Mouse (Mus musculus) left cerebral cortex, adult 6 months (tissue): Measurements from ENCODE around the gene Cbx5. TPM values are rescaled to one million over a fixed set of nuclear protein-coding genes. Genes with fewer than 3 reads are reported as not detected.

ENCODE experiments used
- long read RNA-seq, 2 experiments: library from polyadenylated mRNA; unstranded; transcript quantifications; one replicate each; pipeline ENCODE4 v2.0.0; 2019 to 2020
- polyA plus RNA-seq: library from polyadenylated mRNA; unstranded; fragments of <200 nt; fragmentation: Nextera tagmentation; gene quantifications from 2 replicates; pipeline ENCODE4 v1.2.3, GENCODE M21; 2021

Gene Cbx5
- 74.5 and 90.8 TPM in 2 replicates for polyA plus RNA-seq
- long read RNA-seq, experiment 1, full-length matches to known transcripts: 173 of 299 reads
- long read RNA-seq, experiment 1, partial matches to known transcripts: 43 of 299 reads
- long read RNA-seq, experiment 1, other reads (novel, unspliced or antisense): 83 of 299 reads
- long read RNA-seq, experiment 2, full-length matches to known transcripts: 65 of 246 reads
- long read RNA-seq, experiment 2, partial matches to known transcripts: 57 of 246 reads
- long read RNA-seq, experiment 2, other reads (novel, unspliced or antisense): 124 of 246 reads

DNA sequence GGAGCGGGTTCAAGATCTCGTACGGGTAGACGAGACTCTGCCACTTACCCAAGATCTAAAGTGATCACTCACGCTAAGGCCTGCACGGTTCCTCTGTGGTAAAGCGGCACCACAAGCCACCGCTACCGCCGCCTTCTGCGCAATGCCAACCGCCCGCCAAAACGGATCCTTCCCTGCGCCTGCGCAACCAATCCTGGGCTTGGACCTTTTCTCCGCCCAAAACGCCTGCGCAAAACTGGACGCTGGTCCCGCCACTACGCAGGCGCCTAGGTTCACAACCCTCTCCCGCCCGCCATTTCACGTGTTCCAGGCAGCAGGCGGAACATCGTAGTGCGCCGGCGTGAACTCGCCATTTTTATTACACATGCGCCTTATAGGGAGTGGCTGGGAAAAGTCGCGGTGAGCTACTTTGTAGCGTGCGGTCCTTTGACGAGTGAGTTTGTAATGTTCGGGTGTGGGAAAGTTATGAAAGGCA lies at the start of gene Cbx5:
TSS of gene Cbx5 (minus strand) at position 132 of the 475 bp plus-strand sequence.

DNA sequence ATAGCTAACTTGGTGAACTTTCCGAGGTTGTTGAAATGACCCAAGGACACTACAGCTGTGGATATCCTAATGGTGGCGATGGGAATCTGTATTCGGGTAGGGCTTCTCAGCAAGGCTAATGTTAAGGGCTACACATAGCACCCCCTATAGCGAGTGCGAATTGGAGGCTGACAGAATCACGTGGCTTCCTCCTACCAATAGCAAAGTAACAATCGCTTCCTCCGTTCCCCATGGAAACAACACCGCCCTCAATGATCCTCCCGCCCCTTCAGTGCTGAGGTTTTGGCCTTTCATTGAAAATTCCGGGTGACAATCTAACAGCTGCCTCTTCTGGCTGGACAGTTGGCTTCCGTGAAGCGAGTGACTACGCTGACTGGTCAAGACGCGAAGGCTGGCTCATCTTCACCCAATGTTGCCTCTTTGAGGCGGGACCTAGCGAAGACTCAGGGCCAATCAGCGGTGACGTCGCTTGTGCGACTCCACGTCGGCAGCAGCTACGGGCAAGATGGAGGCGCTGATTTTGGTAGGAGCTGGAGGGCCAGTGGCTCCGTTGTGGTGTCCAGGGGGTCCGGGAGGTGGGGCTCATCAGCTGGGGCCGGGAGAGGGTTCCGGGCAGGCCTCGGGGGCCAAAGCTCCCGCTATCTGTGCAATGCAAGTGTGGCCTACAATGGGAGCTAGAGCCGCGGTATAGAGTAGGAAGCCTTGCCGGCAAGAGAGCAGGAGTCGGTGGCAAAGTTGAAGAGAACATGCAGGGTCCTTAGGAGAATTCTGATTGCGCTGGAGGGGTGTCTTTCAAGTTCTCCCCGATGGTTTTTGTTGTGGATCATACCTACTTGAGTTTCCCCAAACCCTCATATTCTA lies 33.0 kb upstream of the Cbx5 start, which contains the start of gene Copz1:
TSS of gene Copz1 (plus strand) at position 296 of the 861 bp plus-strand sequence.

DNA sequence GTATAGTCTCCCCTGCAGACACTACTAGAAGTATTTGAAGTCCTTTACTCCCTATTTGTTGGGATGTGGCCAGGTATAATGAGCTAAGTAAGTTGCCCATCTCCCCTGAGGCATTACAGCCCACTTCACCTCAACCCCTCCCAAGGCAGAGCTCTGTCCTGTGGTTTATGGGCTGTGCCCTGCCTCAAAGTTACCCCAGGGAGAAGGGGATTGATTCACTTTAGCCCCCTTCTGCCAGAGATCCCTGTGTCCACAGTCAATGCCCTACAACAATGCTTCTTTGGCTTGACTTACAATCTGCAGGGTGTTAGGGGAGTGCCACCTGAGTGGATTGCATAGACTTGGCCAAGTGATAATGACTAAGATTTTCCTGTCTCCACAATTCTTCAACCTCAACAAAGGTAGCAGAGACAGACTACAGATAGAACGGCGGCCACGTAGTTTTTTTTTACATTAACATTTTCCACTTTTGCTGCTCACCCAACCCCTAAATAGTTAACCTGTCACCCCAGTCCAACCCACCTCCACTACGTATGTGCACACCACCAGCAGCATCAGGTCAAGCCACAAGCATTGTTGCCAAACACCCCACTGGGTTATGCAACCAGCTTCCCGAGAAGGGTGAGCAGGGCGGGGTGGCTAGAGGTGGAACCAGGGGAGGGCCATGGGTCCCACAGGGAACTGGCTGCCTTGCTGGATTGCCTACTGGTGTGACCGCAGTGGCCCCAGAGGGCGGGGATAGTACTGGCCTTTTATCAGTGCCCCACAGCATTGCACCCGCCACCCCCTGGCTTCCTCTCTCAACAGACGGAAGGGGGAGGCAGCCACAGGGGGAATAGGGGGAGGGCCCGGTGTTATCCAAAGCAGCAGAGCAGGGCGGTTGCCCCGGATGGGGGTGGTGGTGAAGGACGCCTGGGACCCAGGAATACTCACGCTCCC lies 18.4 kb upstream of the Cbx5 start, which contains the start of gene Nfe2:
TSS of gene Nfe2 (minus strand) at position 614 of the 939 bp plus-strand sequence.

DNA sequence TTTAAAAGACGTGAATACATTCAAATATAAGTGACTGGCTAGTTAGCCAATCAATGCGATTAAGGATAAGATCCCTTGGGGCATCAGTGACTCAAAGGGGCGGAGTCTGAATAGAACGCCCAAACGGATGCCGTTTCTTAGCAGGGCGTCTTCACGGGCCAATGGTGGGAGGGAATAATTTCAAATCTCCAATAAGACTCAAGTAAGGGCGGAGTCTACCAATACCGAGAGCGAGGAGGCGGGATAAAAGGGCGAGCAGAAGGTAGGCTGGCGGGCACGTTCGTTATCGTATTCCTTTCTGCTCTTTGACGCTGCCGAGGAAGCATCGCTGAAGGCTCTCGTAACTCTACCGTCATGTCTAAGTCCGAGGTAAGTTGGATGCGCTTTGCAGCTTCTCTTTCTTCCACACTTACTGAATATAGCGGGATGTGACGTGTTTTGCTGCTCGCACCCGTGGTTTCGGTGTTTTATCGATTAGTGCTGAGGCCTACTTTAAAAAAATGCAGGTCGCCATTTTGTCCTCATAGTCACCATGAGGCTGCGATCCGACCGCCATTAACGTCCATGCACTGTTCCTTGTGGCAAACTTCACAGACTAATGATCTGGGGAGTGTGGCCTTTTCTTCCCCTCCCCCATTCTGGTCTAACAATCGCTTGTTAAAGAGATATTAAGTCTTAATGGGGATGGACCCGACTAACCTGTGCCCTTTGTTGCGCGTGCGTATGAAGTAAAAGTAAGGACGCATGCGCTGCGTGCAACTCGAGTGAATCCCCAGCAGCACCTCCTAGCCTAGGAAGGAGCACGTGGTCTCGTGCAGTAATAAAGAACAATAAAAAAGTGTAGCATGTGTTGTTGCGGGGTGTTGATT lies 778 bp upstream of the Cbx5 start, which contains the start of gene Hnrnpa1:
TSS of gene Hnrnpa1 (plus strand) at position 273 of the 869 bp plus-strand sequence.

DNA sequence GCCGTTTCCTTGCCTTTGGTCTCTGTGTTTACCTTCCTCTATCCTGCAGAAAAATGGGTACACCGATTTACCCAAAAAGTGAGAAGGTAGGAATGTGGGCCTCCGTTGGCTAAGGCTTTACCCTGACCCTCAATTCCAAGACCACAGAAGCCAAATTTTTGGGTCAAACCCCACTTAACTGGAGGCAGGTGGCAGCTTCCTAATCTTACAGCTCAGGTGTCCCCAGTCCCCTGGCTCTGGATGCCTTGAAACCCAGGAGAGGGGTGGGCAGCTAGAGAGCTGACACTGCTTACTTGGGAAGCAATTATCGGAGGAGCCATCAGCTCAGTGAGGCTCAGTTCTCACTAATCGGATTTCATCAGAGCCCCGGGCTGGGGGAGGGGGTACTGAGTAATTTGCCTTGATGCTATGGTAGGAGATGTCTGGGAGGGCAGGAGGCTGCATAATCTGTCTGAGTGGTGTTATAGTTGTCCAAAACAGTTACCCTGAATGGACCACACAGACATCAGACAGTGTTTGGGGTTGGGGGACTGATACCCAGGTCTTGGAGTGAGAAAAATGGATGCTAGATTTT lies 72.5 kb downstream of the Cbx5 start, which contains the start of gene Smug1:
TSS of gene Smug1 (minus strand) at position 51 of the 574 bp plus-strand sequence.

Other genes starting within 250 kb of the Cbx5 start
- not detected in 2 replicates for gene Hoxc8, start 249.2 kb downstream of the Cbx5 start, polyA plus RNA-seq
- not detected in 2 replicates for gene Hoxc6, start 241.6 kb downstream of the Cbx5 start, polyA plus RNA-seq
- gene Hoxc4, start 220.9 kb downstream of the Cbx5 start, polyA plus RNA-seq: not detected in 2 replicates
- gene Smug1, start 72.7 kb downstream of the Cbx5 start, polyA plus RNA-seq: 7.0 and 8.6 TPM in 2 replicates
- 238 and 289 TPM in 2 replicates for gene Hnrnpa1, start 616 bp upstream of the Cbx5 start, polyA plus RNA-seq
- 0.06 TPM in 1 of 2 replicates, not detected in the other for gene Nfe2, start 18.6 kb upstream of the Cbx5 start, polyA plus RNA-seq
- gene Copz1, start 32.9 kb upstream of the Cbx5 start, polyA plus RNA-seq: 108 and 111 TPM in 2 replicates
- gene Gpr84, start 70.8 kb upstream of the Cbx5 start, polyA plus RNA-seq: 1.4 and 2.0 TPM in 2 replicates
- 14.9 and 26.7 TPM in 2 replicates for gene Zfp385a, start 100.3 kb upstream of the Cbx5 start, polyA plus RNA-seq
- gene Itga5, start 126.9 kb upstream of the Cbx5 start, polyA plus RNA-seq: 0.44 and 1.0 TPM in 2 replicates
- gene Gtsf1, start 190.7 kb upstream of the Cbx5 start, polyA plus RNA-seq: 0.18 TPM in 1 of 2 replicates, not detected in the other
- not detected in 2 replicates for gene Gtsf2, start 208.7 kb upstream of the Cbx5 start, polyA plus RNA-seq
- gene Nckap1l, start 214.0 kb upstream of the Cbx5 start, polyA plus RNA-seq: 1.9 and 2.5 TPM in 2 replicates